Mouse (Mus musculus) brain, embryonic 14.5 days (tissue): ENCODE measurements around the gene Bmp6.

Experiments
- CTCF ChIP-seq: fragments of 200-500 bp; IDR thresholded peaks from 2 replicates; pipeline ENCODE4 v1.5.1; 2012; ENCODE audit warnings: inconsistent platforms, mild to moderate bottlenecking, moderate library complexity, borderline replicate concordance; ENCODE audit not compliant: insufficient read depth, insufficient read length; ENCODE audit errors: extremely low read depth
- POLR2A ChIP-seq: fragments of 200-500 bp; IDR thresholded peaks from 2 replicates; pipeline ENCODE4 v1.6.1; 2012; ENCODE audit warnings: mild to moderate bottlenecking, inconsistent platforms, borderline replicate concordance; ENCODE audit not compliant: poor library complexity, insufficient read depth, insufficient read length, severe bottlenecking; ENCODE audit errors: extremely low read depth

DNA sequence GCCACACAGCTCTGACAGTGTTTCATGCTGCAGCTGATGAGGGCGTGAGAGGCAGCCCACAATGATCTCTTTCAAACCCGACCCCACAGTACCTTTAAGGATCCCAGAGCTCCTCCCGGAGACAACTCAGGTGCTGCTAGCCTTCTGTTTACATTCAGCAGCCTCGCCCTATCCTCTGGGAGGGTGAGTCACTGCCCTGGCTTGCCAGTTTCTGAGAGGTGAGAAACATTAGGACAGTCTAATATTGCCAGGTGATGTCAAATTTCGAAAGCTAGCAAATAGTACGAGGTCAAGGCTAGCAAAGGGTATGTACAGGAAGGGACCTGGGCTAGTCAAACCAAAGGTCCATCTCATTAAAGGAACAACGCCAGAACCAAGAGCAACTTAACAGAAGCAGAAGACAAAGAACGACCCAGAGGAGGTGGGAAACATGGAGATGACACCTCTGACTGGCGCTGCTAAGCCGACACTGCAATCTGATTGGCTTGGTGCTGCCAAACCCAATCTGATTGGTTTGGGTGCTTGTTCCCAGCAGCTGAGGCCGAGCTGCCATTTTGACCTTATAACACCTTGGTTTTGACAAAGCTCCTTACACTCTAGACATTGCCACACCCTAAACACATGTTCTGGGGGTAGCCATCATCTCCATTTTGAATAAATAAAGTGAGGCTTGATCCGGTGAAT is 32.4 kb upstream of the Bmp6 start:
- no peak for TF ChIP-seq CTCF
- TF ChIP-seq POLR2A = no peak
